13 mouse cellular contexts compared by ENCODE assay signal in genomic region chr11:6086991-6087390, GRCm38 (mm10). TPM values are rescaled to one million over a fixed set of nuclear protein-coding genes. Genes with fewer than 3 reads are reported as not detected.
DNase-seq lines count a peak whose midpoint lies in the region; ATAC-seq and TF ChIP-seq lines count a peak whose summit lies in the region.
"Had no signal": no experiment of that assay in that cellular context is flagged by ENCODE, and none has a peak within 500 bp of the region (broad histone marks: within the 10 kb centered on the region; RNA-seq: fewer than 3 reads in every experiment).

No protein-coding gene starts in this region.

- H3K27ac ChIP-seq in embryonic facial prominence, embryonic 14.5 days (replicated peaks; ENCODE audit: low read depth, low read length): no peak overlapping the region
- no peak overlapping the region for H3K27ac ChIP-seq in embryonic facial prominence, embryonic 10.5 days (replicated peaks)
- H3K27ac ChIP-seq in hindbrain, postnatal 0 days: peak overlapping the region; percentile 59
- no peak overlapping the region for H3K27ac ChIP-seq in hindbrain, embryonic 12.5 days
- H3K27ac ChIP-seq: embryonic facial prominence, embryonic 12.5 days; kidney, postnatal 0 days; liver, embryonic 14.5 days had no signal

- H3K9ac ChIP-seq in embryonic facial prominence, embryonic 14.5 days (ENCODE audit: low read depth, low read length): no peak overlapping the region
- H3K9ac ChIP-seq in hindbrain, postnatal 0 days (replicated peaks; ENCODE audit: low read length): no peak overlapping the region
- no peak overlapping the region for H3K9ac ChIP-seq in hindbrain, embryonic 12.5 days
- H3K9ac ChIP-seq: embryonic facial prominence, embryonic 12.5 days; liver, embryonic 14.5 days had no signal

- H3K9me3 ChIP-seq in embryonic facial prominence, embryonic 14.5 days (ENCODE audit: control insufficient read depth, low read length): no peaks in the 10 kb centered on the region
- no peaks in the 10 kb centered on the region for H3K9me3 ChIP-seq in embryonic facial prominence, embryonic 10.5 days
- H3K9me3 ChIP-seq in hindbrain, postnatal 0 days (ENCODE audit: low read length): no peaks in the 10 kb centered on the region
- H3K9me3 ChIP-seq in hindbrain, embryonic 12.5 days (replicated peaks): no peaks in the 10 kb centered on the region
- H3K9me3 ChIP-seq: embryonic facial prominence, embryonic 12.5 days; megakaryocyte, embryonic 14.5 days had no signal

- no peaks in the 10 kb centered on the region for H3K4me1 ChIP-seq in embryonic facial prominence, embryonic 14.5 days (ENCODE audit: control insufficient read depth, insufficient read depth, low read length)
- H3K4me1 ChIP-seq in embryonic facial prominence, embryonic 10.5 days: no peaks in the 10 kb centered on the region
- no peaks in the 10 kb centered on the region for H3K4me1 ChIP-seq in hindbrain, postnatal 0 days (ENCODE audit: insufficient read depth, low read length)
- H3K4me1 ChIP-seq in hindbrain, embryonic 12.5 days: 0 out of 2 replicates have a peak, but pooled peaks cover 5% of the 10 kb centered on the region
- H3K4me1 ChIP-seq: embryonic facial prominence, embryonic 12.5 days; megakaryocyte, embryonic 14.5 days had no signal

- no peak overlapping the region for H3K4me2 ChIP-seq in embryonic facial prominence, embryonic 14.5 days (ENCODE audit: low read depth, low read length)
- H3K4me2 ChIP-seq in hindbrain, postnatal 0 days (ENCODE audit: low read depth, low read length): no peak overlapping the region
- no peak overlapping the region for H3K4me2 ChIP-seq in hindbrain, embryonic 12.5 days (replicated peaks)
- H3K4me2 ChIP-seq: embryonic facial prominence, embryonic 12.5 days had no signal

- no peak for TF ChIP-seq CTCF in hindbrain, postnatal 0 days (IDR thresholded peaks at IDR 0.05; ENCODE audit: low read depth)

- peak; percentile 58 for DNase-seq in embryonic facial prominence, embryonic 14.5 days (ENCODE audit: low spot score)
- no peak for DNase-seq in embryonic facial prominence, embryonic 10.5 days (ENCODE audit: low spot score)
- DNase-seq in hindbrain, postnatal 0 days (ENCODE audit: low spot score): peak; percentile 30
- DNase-seq in testis, postnatal 10 days (ENCODE audit: low spot score): peak; percentile 56
- no peak for DNase-seq in testis, postnatal 14 days (ENCODE audit: low spot score)
- peak; percentile 88 for DNase-seq in telencephalon, adult 2 months (ENCODE audit: low read depth, low spot score)
- DNase-seq in thymus, postnatal 14 days: no peak
- DNase-seq: cerebellum, adult 11-12 months had no signal

- WGBS in embryonic facial prominence, embryonic 14.5 days: 42% methylated on average over 4 of the region's 4 CpGs
- WGBS in embryonic facial prominence, embryonic 10.5 days: 75% methylated on average over 4 of the region's 4 CpGs
- WGBS in hindbrain, postnatal 0 days: 47% methylated on average over 4 of the region's 4 CpGs
- whole genome bisulfite sequencing in hindbrain, embryonic 12.5 days: 77% methylated on average over 4 of the region's 4 CpGs

- peak; percentile 67; the same call in 1 of the 2 replicates for ATAC-seq in embryonic facial prominence, embryonic 14.5 days (ENCODE audit: low read depth)
- ATAC-seq in hindbrain, postnatal 0 days: no peak
- ATAC-seq in hindbrain, embryonic 12.5 days (ENCODE audit: low FRiP score): no peak

- H3K36me3 ChIP-seq in embryonic facial prominence, embryonic 14.5 days (ENCODE audit: control insufficient read depth, insufficient read depth, low read length): no peaks in the 10 kb centered on the region
- H3K36me3 ChIP-seq in embryonic facial prominence, embryonic 10.5 days (replicated peaks): no peaks in the 10 kb centered on the region
- no peaks in the 10 kb centered on the region for H3K36me3 ChIP-seq in hindbrain, postnatal 0 days (ENCODE audit: insufficient read depth, low read length)
- H3K36me3 ChIP-seq in hindbrain, embryonic 12.5 days: no peaks in the 10 kb centered on the region
- H3K36me3 ChIP-seq: embryonic facial prominence, embryonic 12.5 days had no signal

- no peaks in the 10 kb centered on the region for H3K27me3 ChIP-seq in embryonic facial prominence, embryonic 14.5 days (replicated peaks; ENCODE audit: control insufficient read depth, insufficient read depth, low read length)
- H3K27me3 ChIP-seq in embryonic facial prominence, embryonic 10.5 days (replicated peaks; ENCODE audit: low read depth, poor library complexity, severe bottlenecking): no peaks in the 10 kb centered on the region
- H3K27me3 ChIP-seq in hindbrain, postnatal 0 days (ENCODE audit: insufficient read depth, low read length): no peaks in the 10 kb centered on the region
- H3K27me3 ChIP-seq in hindbrain, embryonic 12.5 days: no peaks in the 10 kb centered on the region
- H3K27me3 ChIP-seq: embryonic facial prominence, embryonic 12.5 days had no signal

- H3K4me3 ChIP-seq in embryonic facial prominence, embryonic 14.5 days (ENCODE audit: low read depth, low read length): no peak overlapping the region
- H3K4me3 ChIP-seq in embryonic facial prominence, embryonic 10.5 days: no peak overlapping the region
- no peak overlapping the region for H3K4me3 ChIP-seq in hindbrain, postnatal 0 days (ENCODE audit: low read length)
- no peak overlapping the region for H3K4me3 ChIP-seq in hindbrain, embryonic 12.5 days
- H3K4me3 ChIP-seq: embryonic facial prominence, embryonic 12.5 days; megakaryocyte, embryonic 14.5 days had no signal

RNA-seq across cellular contexts. Expression of gene Camk2b, which starts 20.8 kb away (rescaled TPM):
- 6.1 and 9.2 TPM in 2 replicates for polyA plus RNA-seq in embryonic facial prominence, embryonic 14.5 days (2014; fragmentation: Nextera tagmentation; extraction: Ambion mirVana)
- polyA plus RNA-seq in embryonic facial prominence, embryonic 10.5 days (2016; fragmentation: Nextera tagmentation; extraction: Ambion mirVana): 0.75 and 1.6 TPM in 2 replicates
- total RNA-seq in hindbrain, postnatal 0 days (2014; rRNA removed): 188 and 212 TPM in 2 replicates
- 160 and 165 TPM in 2 replicates for polyA plus RNA-seq in hindbrain, postnatal 0 days (2015; fragmentation: Nextera tagmentation; extraction: Ambion mirVana)
- 16.5 and 17.3 TPM in 2 replicates for polyA plus RNA-seq in hindbrain, embryonic 12.5 days (2016; fragmentation: Nextera tagmentation; extraction: Ambion mirVana)

Comparison
In these comparisons a context has a peak if more than half of its experiments do, and no peak if none do; other contexts are left out.
1. DNase-seq: peak in embryonic facial prominence, embryonic 14.5 days (single experiment), hindbrain, postnatal 0 days (single experiment), testis, postnatal 10 days (single experiment) and telencephalon, adult 2 months (single experiment); none in embryonic facial prominence, embryonic 10.5 days (single experiment), testis, postnatal 14 days (single experiment) and thymus, postnatal 14 days (single experiment).